Mouse (Mus musculus): Measurements from ENCODE around the gene Asxl1.

- TF ChIP-seq JUND (IDR thresholded peaks at IDR 0.05; ENCODE audit: low read depth, low read length) = no peak
- TF ChIP-seq CTCF (IDR thresholded peaks at IDR 0.05 in 2 of 3, conservative IDR thresholded peaks at IDR 0.05 in 1 of 3; ENCODE audit: control insufficient read depth in 1 of 3, insufficient read depth in 1 of 3, low read depth in 2 of 3, low read length in 3 of 3, poor library complexity in 1 of 3, severe bottlenecking in 1 of 3) = no peak
- TF ChIP-seq POLR2AphosphoS2 (IDR thresholded peaks at IDR 0.05; ENCODE audit: low read length) = no peak
Measured at GRCm38 (mm10) chr2:153356784-153357183, 11.2 kb downstream of the Asxl1 start.

All from MEL (cell line).